Mouse (Mus musculus) embryonic facial prominence, embryonic 15.5 days (tissue): ENCODE measurements around the gene Chn1. TPM values are rescaled to one million over a fixed set of nuclear protein-coding genes. Genes with fewer than 3 reads are reported as not detected.
"Not testable (repeated sequence)": the region's sequence is repeated elsewhere in the genome, so short reads cannot be mapped to it uniquely, and the experiment has no call there.

Experiments
- ATAC-seq: fragments of 200-750 bp; cut with Nextera tagmentation; 2 replicates; pipeline ENCODE4 v1.8.0; 2017; ENCODE audit warnings: low read depth, moderate TSS enrichment; ENCODE audit not compliant: insufficient number of reproducible peaks, low FRiP score, low TSS enrichment
- H3K27ac ChIP-seq: fragments of 300-500 bp; sonication (generic); replicated peaks from 2 replicates; pipeline ENCODE4 v1.5.1; 2015; ENCODE audit warnings: mild to moderate bottlenecking, inconsistent platforms
- H3K27me3 ChIP-seq: fragments of 300-500 bp; sonication (generic); 2 replicates; pipeline ENCODE4 v1.6.1; 2015; ENCODE audit warnings: inconsistent platforms
- H3K36me3 ChIP-seq: fragments of 300-500 bp; sonication (generic); 2 replicates; pipeline ENCODE4 v1.6.1; 2015; ENCODE audit warnings: mild to moderate bottlenecking, inconsistent platforms
- H3K4me1 ChIP-seq: fragments of 300-500 bp; sonication (generic); 2 replicates; pipeline ENCODE4 v1.6.1; 2015; ENCODE audit warnings: inconsistent platforms
- H3K4me2 ChIP-seq: fragments of 300-500 bp; sonication (generic); replicated peaks from 2 replicates; pipeline ENCODE4 v1.6.1; 2015; ENCODE audit warnings: mild to moderate bottlenecking, inconsistent platforms
- H3K4me3 ChIP-seq: fragments of 300-500 bp; sonication (generic); replicated peaks from 2 replicates; pipeline ENCODE4 v1.5.1; 2015; ENCODE audit warnings: mild to moderate bottlenecking, inconsistent platforms
- H3K9ac ChIP-seq: fragments of 300-500 bp; sonication (generic); 2 replicates; pipeline ENCODE4 v1.6.1; 2015; ENCODE audit warnings: inconsistent platforms
- H3K9me3 ChIP-seq: fragments of 300-500 bp; sonication (generic); replicated peaks from 2 replicates; pipeline ENCODE4 v1.6.1; 2016; ENCODE audit warnings: inconsistent platforms
- WGBS: fragments of 180-500 bp; shearing (Covaris S2); methylation state at CpG from one replicate; pipeline ENCODE4 v1.1.7; 2015; 5-methylcytosine and 5-hydroxymethylcytosine counted together
- polyA plus RNA-seq: library from polyadenylated mRNA; unstranded; fragments of >200 nt; fragmentation: Nextera tagmentation; extraction: Ambion mirVana; gene quantifications from 2 replicates; pipeline ENCODE4 v1.2.1, GENCODE M21; 2015

Gene Chn1
- polyA plus RNA-seq: 24.7 and 25.2 TPM in 2 replicates

DNA sequence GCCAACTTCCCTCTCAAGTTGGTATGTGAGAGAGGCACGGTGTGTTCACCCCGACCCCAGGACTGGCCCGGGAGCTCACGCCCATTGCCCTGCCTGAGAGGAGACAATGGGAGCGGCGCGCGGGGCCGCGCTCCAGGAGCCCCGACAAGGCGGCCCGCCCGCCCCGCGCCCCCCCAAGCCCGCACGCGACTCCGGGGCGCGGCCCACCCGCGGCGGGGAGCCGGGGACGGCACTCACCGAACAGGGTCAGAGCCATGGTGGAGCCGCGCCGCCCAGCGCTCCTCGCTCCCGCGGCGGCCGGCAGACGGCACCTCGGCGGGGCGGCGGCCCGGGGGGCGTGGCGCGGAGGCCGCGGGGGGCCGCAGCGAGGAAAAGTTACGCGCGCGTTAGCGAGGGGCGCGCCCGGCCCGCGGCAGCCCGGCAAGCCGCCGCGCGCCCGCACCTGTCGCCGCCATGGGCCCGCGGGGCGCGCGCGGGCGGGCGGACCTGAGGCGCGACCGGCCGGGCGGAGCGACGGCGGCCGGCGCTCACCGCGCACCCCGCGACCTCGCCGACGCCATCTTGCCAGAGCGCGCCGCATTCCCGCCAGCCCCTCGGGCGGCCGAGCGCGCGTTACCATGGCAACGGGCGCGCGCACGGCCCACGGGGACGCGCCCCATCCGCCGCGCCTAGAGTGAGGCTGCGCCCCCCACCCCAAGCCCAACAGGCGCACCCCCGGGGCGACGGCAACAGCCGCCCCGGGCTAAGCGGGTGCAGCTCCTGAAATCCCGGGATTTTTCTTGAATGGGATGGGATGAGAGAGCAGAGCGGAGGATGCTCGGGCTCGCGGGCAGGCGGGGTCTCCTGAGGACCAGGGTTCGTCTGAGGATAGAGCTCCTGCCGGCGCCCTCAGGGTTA, at the start of gene Chn1:
Gene Chn1 (minus strand): TSS at position 561 of the 897 bp plus-strand sequence.
- Histone ChIP-seq H3K27ac (peak within 1 kb of the TSS; percentile 34; the same call in 1 of the 2 replicates), H3K4me1 (0 out of 2 replicates have a peak, but pooled peaks cover 3% of the 10 kb centered on the region), H3K27me3 (peaks cover 4% of the 10 kb centered on the region; the same call in 1 of the 2 replicates), H3K4me3 (peak within 1 kb of the TSS; percentile 60), H3K36me3 (no peaks in the 10 kb centered on the region), H3K9me3 (no peaks in the 10 kb centered on the region), H3K9ac (peak within 1 kb of the TSS; percentile 55), H3K4me2 (peak within 1 kb of the TSS; percentile 89)
- peak; percentile 88 for ATAC-seq
- under 1% methylated on average over 99 of the region's 131 CpGs for WGBS

DNA sequence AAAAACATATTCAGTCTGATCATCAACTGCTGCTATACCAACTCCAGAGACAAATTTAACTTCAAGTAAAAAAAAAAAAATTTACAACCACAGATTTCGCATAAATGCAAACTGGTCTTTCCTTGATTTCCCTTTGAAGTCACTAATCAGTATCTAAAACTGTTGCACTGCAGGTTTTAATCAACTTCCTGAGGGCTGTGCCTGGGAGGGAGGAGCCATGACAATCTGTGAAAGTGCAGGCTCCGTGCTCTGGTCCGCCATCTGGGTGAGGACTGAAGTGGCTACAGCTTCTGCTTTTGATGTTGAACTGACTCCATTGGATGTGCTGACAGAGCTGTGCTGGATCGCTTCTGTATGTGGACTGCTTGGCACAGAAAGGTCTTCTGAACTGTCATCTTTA, 43.6 kb upstream of the Chn1 start:
- H3K27ac ChIP-seq: no peak overlapping the region
- H3K36me3 ChIP-seq: peaks cover 12% of the 10 kb centered on the region
- no peaks in the 10 kb centered on the region for H3K9me3 ChIP-seq
- no peaks in the 10 kb centered on the region for H3K4me1 ChIP-seq
- H3K27me3 ChIP-seq: no peaks in the 10 kb centered on the region
- H3K4me3 ChIP-seq: no peak overlapping the region
- 56% methylated on average over 4 of the region's 4 CpGs for WGBS
- H3K9ac ChIP-seq: no peak overlapping the region
- no peak for ATAC-seq
- H3K4me2 ChIP-seq: no peak overlapping the region

DNA sequence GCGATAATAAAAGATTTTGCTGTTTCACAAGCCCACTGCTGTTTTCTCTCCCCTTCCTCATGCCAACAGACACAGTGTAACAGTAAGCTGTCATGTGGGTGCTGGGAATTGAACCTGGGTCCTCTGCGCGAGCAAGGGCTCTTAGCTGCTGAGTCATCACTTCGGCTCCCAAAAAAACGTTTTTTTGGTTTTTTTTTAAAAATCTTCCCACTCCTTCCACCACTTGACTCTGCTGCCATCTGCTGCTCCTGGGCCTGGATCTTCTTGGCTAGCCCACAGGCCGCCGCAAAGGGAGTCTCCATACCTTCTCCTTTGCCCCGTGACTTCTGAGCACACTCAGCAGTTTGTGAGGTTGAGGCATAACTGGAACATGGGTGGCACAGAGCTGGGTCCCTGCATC, 32.5 kb upstream of the Chn1 start:
- H3K27me3 ChIP-seq: no peaks in the 10 kb centered on the region
- no peak overlapping the region for H3K4me3 ChIP-seq
- no peak overlapping the region for H3K9ac ChIP-seq
- 82% methylated on average over 8 of the region's 8 CpGs for WGBS
- no peaks in the 10 kb centered on the region for H3K36me3 ChIP-seq
- H3K4me1 ChIP-seq: no peaks in the 10 kb centered on the region
- H3K27ac ChIP-seq: no peak overlapping the region
- no peak overlapping the region for H3K4me2 ChIP-seq
- H3K9me3 ChIP-seq: no peaks in the 10 kb centered on the region
- no peak for ATAC-seq

DNA sequence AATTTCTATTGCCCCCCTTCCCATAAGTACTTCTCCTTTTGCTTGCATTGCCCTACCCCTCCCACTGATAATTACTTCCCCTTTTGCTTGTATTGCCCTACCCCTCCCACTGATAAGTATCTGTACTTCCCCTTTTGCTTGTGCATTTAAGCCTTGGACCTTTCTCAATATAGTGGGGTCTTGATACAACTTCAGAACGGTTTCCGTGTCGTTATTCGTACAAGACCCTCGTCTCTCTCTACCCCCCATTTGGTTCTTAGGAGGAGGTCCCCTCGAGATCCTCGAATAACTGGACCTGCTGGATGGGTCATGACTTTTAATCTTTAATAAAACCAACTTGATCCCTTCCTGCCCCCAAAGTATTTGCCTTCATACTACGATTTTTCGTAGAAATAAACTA, 25.0 kb upstream of the Chn1 start:
- not testable (repeated sequence) for ATAC-seq, H3K9me3 ChIP-seq, H3K27ac ChIP-seq, H3K4me1 ChIP-seq, H3K9ac ChIP-seq, H3K36me3 ChIP-seq, H3K4me3 ChIP-seq, H3K27me3 ChIP-seq, H3K4me2 ChIP-seq
- WGBS: 89% methylated on average over 9 of the region's 9 CpGs

DNA sequence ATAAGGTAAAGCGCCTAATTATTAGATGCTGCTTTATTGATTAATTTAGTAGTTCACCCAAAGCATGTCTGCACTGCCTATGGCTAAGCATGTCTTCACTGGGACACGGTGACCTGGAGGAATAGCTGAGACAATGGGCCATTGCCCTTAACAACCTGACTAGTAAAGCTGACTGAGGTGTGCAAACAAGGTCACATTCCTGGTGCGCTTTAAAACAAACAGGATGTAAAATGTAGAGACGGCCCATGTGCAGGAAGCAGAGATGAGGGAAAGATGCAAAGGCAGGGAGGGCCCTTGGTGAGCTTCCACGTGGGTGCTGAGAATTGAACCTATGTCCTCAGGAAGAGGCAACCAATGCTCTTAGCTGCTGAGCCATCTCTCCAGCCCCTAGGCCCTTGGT, 23.6 kb upstream of the Chn1 start:
- Histone ChIP-seq H3K4me2 (no peak overlapping the region), H3K27ac (no peak overlapping the region), H3K36me3 (no peaks in the 10 kb centered on the region), H3K4me1 (no peaks in the 10 kb centered on the region), H3K4me3 (no peak overlapping the region), H3K27me3 (no peaks in the 10 kb centered on the region), H3K9me3 (no peaks in the 10 kb centered on the region), H3K9ac (no peak overlapping the region)
- 70% methylated on average over 5 of the region's 5 CpGs for WGBS
- no peak for ATAC-seq

DNA sequence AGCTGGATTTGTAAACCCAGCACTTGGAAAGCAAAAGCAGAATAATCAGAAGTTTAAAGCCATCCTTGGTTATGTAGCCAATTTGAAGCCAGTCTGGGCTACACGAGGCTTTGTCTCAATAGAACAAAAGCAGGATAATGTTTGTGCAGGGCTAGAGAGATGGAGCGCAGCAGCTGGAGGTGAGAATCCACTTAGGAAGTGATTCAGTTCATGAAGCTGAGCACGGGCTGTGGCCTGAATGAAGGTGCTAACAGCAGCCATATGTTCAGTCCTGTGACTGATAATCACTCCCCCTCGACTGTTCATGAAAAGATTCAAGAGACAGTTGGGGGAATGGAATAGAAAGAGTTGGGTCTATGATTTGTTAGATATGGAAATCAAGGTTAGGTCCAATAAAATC, 23.0 kb upstream of the Chn1 start:
- no peak overlapping the region for H3K9ac ChIP-seq
- 55% methylated on average over 4 of the region's 4 CpGs for WGBS
- H3K27ac ChIP-seq: no peak overlapping the region
- no peaks in the 10 kb centered on the region for H3K9me3 ChIP-seq
- H3K4me1 ChIP-seq: no peaks in the 10 kb centered on the region
- no peaks in the 10 kb centered on the region for H3K36me3 ChIP-seq
- H3K27me3 ChIP-seq: no peaks in the 10 kb centered on the region
- H3K4me2 ChIP-seq: no peak overlapping the region
- ATAC-seq: no peak
- H3K4me3 ChIP-seq: no peak overlapping the region

DNA sequence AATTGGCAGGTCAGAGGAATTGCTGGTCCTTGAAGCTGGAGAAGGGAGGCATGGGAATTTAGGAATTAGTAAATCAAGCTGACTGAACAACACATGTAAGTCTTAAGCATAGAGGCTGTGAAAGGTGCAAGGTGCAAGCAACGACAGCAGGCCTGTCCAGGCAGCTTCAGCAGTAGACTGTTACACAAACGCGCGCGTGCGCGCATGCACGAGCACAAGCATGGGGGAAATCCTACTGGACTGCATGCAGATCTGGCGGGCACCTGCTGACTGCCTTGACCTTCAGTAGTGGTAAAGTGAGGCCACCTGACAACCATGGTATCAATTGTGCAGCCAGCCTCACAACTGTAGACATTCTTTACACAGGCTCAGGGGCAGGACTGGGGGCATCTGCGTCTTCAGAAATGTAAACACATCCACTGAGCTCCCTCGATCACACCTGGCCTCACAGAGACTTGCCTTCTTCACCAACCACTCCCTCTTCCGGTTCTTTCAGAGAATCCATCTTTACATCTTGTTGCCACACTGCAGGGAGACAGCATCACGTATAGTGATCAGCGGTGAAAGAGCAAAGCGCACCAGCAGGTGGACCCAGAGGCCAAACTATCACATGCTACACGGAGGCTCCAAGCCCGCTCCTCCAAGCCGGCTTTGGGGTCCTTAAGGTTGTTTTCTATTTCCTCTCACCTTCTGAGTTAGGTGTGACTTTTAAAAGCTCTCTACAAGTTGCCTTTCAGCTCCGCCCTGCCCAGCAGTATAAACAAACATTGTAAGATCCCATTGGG, 16.9 kb upstream of the Chn1 start:
- Histone ChIP-seq H3K27ac (no peak overlapping the region), H3K36me3 (no peaks in the 10 kb centered on the region), H3K4me1 (0 out of 2 replicates have a peak, but pooled peaks cover 6% of the 10 kb centered on the region), H3K27me3 (no peaks in the 10 kb centered on the region), H3K4me2 (no peak overlapping the region), H3K9me3 (no peaks in the 10 kb centered on the region), H3K9ac (no peak overlapping the region), H3K4me3 (no peak overlapping the region)
- ATAC-seq: no peak
- WGBS: 52% methylated on average over 19 of the region's 19 CpGs

DNA sequence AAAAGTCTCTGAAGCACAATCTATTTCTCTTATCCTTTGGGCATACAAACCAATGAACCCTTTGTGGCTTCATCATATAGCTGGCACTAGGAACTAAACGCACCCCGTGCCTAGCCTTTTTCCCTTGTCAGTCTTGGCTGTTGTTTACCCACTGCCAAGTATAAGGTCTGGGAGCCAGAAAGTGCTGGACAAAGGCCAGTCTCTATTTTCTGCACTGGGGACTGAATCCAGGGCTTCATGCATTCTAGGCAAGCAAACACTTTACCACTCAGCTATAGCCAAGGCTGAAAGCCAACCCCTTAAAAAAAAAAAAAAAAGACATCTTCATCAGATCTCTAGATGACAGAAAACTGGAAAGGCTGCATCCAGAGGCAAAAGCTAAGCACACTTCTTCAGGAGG, 15.2 kb upstream of the Chn1 start:
- 56% methylated on average over 2 of the region's 2 CpGs for WGBS
- Histone ChIP-seq H3K27me3 (no peaks in the 10 kb centered on the region), H3K4me1 (0 out of 2 replicates have a peak, but pooled peaks cover 6% of the 10 kb centered on the region), H3K36me3 (no peaks in the 10 kb centered on the region), H3K9ac (no peak overlapping the region), H3K27ac (no peak overlapping the region), H3K9me3 (no peaks in the 10 kb centered on the region), H3K4me3 (no peak overlapping the region), H3K4me2 (no peak overlapping the region)
- ATAC-seq: no peak

DNA sequence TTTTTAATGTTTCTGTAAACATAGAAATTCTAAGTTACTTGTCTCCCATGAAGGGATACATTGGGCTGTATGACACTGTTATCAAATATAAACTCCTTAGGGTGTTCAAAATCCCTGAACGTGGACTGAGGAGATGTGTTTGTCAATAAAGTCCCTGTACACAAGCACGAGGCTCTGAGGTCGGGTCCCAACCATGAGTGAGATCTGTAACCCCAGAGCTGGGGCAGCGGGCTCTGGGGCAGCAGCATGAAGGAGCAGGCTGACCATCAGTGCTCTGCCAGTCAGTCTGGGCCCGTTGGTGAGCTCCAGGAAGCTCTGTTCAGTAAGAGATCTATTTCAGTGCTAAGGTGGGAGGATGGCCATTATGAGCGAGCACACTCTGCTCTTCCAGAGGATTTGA, 13.2 kb upstream of the Chn1 start:
- Histone ChIP-seq H3K27me3 (no peaks in the 10 kb centered on the region), H3K27ac (no peak overlapping the region), H3K4me1 (0 out of 2 replicates have a peak, but pooled peaks cover 6% of the 10 kb centered on the region), H3K4me3 (no peak overlapping the region), H3K9me3 (no peaks in the 10 kb centered on the region), H3K4me2 (no peak overlapping the region), H3K9ac (no peak overlapping the region), H3K36me3 (no peaks in the 10 kb centered on the region)
- 74% methylated on average over 6 of the region's 6 CpGs for WGBS
- no peak for ATAC-seq

DNA sequence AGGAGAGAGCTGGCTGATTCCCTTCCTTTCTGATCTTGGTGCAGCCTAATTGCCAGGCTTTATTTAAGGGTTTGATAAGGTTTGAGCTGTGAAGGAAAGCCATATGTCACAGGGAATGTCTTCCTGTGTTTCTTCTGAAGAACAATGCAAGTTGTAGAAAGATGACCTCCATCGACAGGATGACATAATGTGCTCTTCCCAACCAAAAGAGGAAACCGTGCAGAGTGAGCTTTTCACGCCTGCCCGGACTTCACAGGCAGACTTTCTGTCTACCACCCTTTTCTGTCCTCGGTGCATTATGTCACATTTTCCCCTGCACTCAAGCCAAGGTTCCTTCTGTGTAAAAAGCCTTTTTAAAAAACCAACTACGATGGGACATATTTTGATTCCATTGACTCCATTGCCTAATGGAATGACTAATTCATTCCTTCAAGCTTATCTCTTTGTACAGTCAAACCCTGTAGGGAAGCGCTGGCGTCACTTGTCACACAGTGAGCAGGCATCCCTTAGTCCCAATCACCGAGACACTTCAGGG, 7.3 kb upstream of the Chn1 start:
- H3K9ac ChIP-seq: no peak overlapping the region
- H3K27me3 ChIP-seq: peaks cover 4% of the 10 kb centered on the region; the same call in 1 of the 2 replicates
- no peak for ATAC-seq
- H3K4me1 ChIP-seq: no peaks in the 10 kb centered on the region
- no peaks in the 10 kb centered on the region for H3K36me3 ChIP-seq
- H3K27ac ChIP-seq: no peak overlapping the region
- H3K4me3 ChIP-seq: no peak overlapping the region
- no peaks in the 10 kb centered on the region for H3K9me3 ChIP-seq
- no peak overlapping the region for H3K4me2 ChIP-seq
- WGBS: 55% methylated on average over 9 of the region's 9 CpGs
